Mouse (Mus musculus) hindbrain, postnatal 0 days (tissue): ENCODE measurements around the gene E2f8. TPM values are rescaled to one million over a fixed set of nuclear protein-coding genes. Genes with fewer than 3 reads are reported as not detected.
A peak's percentile ranks its signal among the peaks of the same experiment; 100 is the strongest.

Experiments used
- ATAC-seq: fragments of 200-750 bp; cut with Nextera tagmentation; 2 replicates; pipeline ENCODE4 v1.8.0; 2017; ENCODE audit warnings: mild to moderate bottlenecking, moderate TSS enrichment, moderate library complexity
- DNase-seq: peaks from one replicate; pipeline ENCODE4 v3.0.0-alpha.2; 2015; ENCODE audit warnings: low spot score
- H3K27ac ChIP-seq: fragments of 300-500 bp; sonication (generic); 2 replicates; pipeline ENCODE4 v1.5.1; 2014; ENCODE audit warnings: mild to moderate bottlenecking
- H3K27me3 ChIP-seq: fragments of 300-500 bp; sonication (generic); 2 replicates; pipeline ENCODE4 v1.6.1; 2014; ENCODE audit warnings: low read length, mixed read lengths; ENCODE audit not compliant: insufficient read depth
- H3K36me3 ChIP-seq: fragments of 300-500 bp; sonication (generic); 2 replicates; pipeline ENCODE4 v1.6.1; 2014; ENCODE audit warnings: low read length, mixed read lengths; ENCODE audit not compliant: insufficient read depth
- H3K4me1 ChIP-seq: fragments of 300-500 bp; sonication (generic); 2 replicates; pipeline ENCODE4 v1.6.1; 2014; ENCODE audit warnings: antibody characterized with exemption, low read length, mixed read lengths; ENCODE audit not compliant: insufficient read depth
- H3K4me2 ChIP-seq: fragments of 300-500 bp; sonication (generic); 2 replicates; pipeline ENCODE4 v1.6.1; 2014; ENCODE audit warnings: low read depth, mild to moderate bottlenecking, low read length, moderate library complexity, mixed read lengths
- H3K4me3 ChIP-seq: fragments of 300-500 bp; sonication (generic); 2 replicates; pipeline ENCODE4 v1.5.1; 2014; ENCODE audit warnings: low read length
- H3K9ac ChIP-seq: fragments of 300-500 bp; sonication (generic); replicated peaks from 2 replicates; pipeline ENCODE4 v1.6.1; 2014; ENCODE audit warnings: mild to moderate bottlenecking, low read length, moderate library complexity, mixed read lengths
- H3K9me3 ChIP-seq: fragments of 300-500 bp; sonication (generic); 2 replicates; pipeline ENCODE4 v1.6.1; 2016; ENCODE audit warnings: low read length, mixed read lengths
- CTCF ChIP-seq: IDR thresholded peaks from 2 replicates; pipeline ENCODE4 v1.5.1; 2016; ENCODE audit warnings: antibody characterized with exemption, control low read depth, low read depth
- WGBS: fragments of 180-500 bp; shearing (Covaris S2); extraction: QIAGEN DNeasy Blood & Tissue Kit; methylation state at CpG from one replicate; pipeline ENCODE4 v1.1.7; 2014; 5-methylcytosine and 5-hydroxymethylcytosine counted together
- polyA plus RNA-seq: library from polyadenylated mRNA; unstranded; fragments of >200 nt; fragmentation: Nextera tagmentation; extraction: Ambion mirVana; gene quantifications from 2 replicates; pipeline ENCODE4 v1.2.1, GENCODE M21; 2015
- total RNA-seq: library from RNA; depleted of rRNA; stranded (reverse); fragments of >200 nt; gene quantifications from 2 replicates; pipeline ENCODE4 v1.2.3, GENCODE M21; 2014

The E2f8 gene
- total and polyA plus RNA-seq, 2 experiments from 2014 or later, result 2.0 to 2.6 TPM

DNA sequence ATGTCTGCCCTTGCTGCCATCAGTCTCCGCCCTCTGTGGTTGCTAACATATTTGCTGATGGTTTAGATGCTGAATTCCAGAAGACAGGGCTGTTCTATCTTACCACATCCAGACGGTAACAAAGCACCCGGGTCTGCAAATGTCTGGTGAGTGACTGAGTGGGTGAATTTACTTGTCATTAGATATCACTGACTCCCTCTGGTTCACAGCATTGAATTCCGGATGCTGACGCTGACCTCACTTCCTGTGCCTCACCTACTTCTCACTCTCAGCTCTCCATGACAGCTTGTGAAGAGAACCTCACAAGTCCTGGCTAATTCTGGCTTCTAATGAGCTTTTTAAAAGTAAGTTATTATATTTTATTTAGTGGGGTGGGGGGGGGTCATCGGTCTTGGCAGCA, 44.4 kb downstream of the E2f8 start:
- ATAC-seq, result no peak
- H3K36me3 ChIP-seq, result no peaks in the 10 kb centered on the region
- WGBS, result 78% methylated on average over 6 of the region's 6 CpGs

DNA sequence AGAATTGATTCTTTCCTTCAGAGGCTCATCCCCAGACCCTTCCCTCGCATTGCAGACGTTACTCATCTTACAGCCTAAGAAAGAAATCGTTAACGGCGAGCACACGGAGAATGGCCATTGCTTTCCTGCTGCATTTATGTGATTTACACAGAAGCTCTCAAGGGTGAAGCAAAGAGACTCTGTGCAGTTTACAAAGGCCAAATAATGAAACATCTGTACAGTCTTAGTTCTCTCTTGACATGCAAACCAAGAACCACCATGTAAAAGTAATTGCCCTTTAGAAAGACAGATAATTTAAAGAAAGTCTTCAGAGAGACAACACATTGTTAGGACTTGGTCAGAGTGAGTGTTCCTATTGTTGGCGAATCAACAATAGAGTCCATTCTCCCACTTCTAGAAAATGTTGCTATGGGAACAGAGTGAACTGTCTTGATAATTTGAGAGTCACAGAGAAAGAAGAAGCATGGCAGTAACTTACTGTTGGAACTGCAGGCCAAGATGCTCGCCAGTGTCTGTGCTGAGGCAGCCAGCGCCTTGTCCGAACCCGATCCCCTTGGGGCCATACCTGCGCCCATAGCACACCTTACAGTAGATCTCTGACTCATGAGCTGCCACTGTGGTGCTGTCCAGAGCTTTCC, 46.3 kb downstream of the E2f8 start:
- WGBS, result 27% methylated on average over 12 of the region's 12 CpGs
- ATAC-seq, result peak; percentile 48
- Histone ChIP-seq H3K36me3 (no peaks in the 10 kb centered on the region), H3K4me3 (no peak overlapping the region), H3K27me3 (no peaks in the 10 kb centered on the region; the same call in 1 of the 2 replicates), H3K4me1 (peaks cover 15% of the 10 kb centered on the region), H3K9me3 (no peaks in the 10 kb centered on the region), H3K4me2 (no peak overlapping the region), H3K27ac (0 out of 2 replicates have a peak overlapping the region, but pooled peaks have one; percentile 11), H3K9ac (no peak overlapping the region)
- TF ChIP-seq CTCF, result no peak
- peak; percentile 44 for DNase-seq

More for the DNA sequence above, 44.4 kb downstream of the E2f8 start:
- Histone ChIP-seq H3K9ac (no peak overlapping the region), H3K4me2 (no peak overlapping the region), H3K27me3 (no peaks in the 10 kb centered on the region), H3K4me3 (no peak overlapping the region), H3K27ac (no peak overlapping the region), H3K9me3 (no peaks in the 10 kb centered on the region), H3K4me1 (peaks cover 15% of the 10 kb centered on the region)
- no peak for TF ChIP-seq CTCF
- DNase-seq, result no peak

GRCm38 (mm10) chr7:48834371-48834970, 46.9 kb downstream of the E2f8 start:
- 37% methylated on average over 4 of the region's 4 CpGs for WGBS
- peaks cover 15% of the 10 kb centered on the region for H3K4me1 ChIP-seq
- no peak for TF ChIP-seq CTCF
- DNase-seq (peak; percentile 18), ATAC-seq (peak; percentile 58)
- H3K4me2 ChIP-seq, result no peak overlapping the region
- no peaks in the 10 kb centered on the region for H3K9me3 ChIP-seq
- H3K27me3 ChIP-seq, result no peaks in the 10 kb centered on the region; the same call in 1 of the 2 replicates
- no peak overlapping the region for H3K4me3 ChIP-seq
- no peaks in the 10 kb centered on the region for H3K36me3 ChIP-seq
- no peak overlapping the region for H3K9ac ChIP-seq
- H3K27ac ChIP-seq, result 0 out of 2 replicates have a peak overlapping the region, but pooled peaks have one; percentile 11

DNA sequence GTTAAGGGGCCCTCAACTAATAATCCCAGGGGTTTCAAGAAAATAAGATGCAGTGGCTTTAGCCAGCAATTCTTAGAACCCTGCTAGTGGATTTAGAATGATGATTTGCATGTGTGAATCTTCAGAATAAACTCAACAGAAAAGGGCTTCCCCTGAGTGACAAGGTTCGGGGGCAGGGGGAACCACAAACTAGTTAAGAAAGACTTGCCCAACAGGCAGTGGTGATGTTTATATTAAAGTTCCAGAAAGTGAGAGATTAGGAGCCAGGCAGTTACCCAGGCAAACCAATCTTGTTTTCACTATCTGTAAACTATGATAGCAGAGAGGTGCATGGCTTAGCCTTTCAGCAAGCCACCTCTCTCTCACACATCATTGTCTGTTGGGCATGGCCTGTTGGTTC, 48.7 kb downstream of the E2f8 start:
- H3K9me3 ChIP-seq, result no peaks in the 10 kb centered on the region
- ATAC-seq, result no peak
- peaks cover 4% of the 10 kb centered on the region; the same call in 1 of the 2 replicates for H3K36me3 ChIP-seq
- H3K27me3 ChIP-seq, result no peaks in the 10 kb centered on the region; the same call in 1 of the 2 replicates
- no peak overlapping the region for H3K27ac ChIP-seq
- no peak overlapping the region for H3K4me3 ChIP-seq
- H3K4me2 ChIP-seq, result no peak overlapping the region
- DNase-seq, result no peak
- H3K9ac ChIP-seq, result no peak overlapping the region
- peaks cover 15% of the 10 kb centered on the region for H3K4me1 ChIP-seq
- WGBS, result 97% methylated on average over 1 of the region's 1 CpGs
- no peak for TF ChIP-seq CTCF

- Histone ChIP-seq H3K4me3 (no peak overlapping the region), H3K36me3 (peaks cover 25% of the 10 kb centered on the region), H3K4me2 (no peak overlapping the region), H3K9ac (no peak overlapping the region), H3K27me3 (no peaks in the 10 kb centered on the region; the same call in 1 of the 2 replicates), H3K9me3 (no peaks in the 10 kb centered on the region), H3K27ac (no peak overlapping the region), H3K4me1 (peaks cover 13% of the 10 kb centered on the region)
- DNase-seq (no peak), ATAC-seq (no peak)
- WGBS, result 55% methylated on average over 2 of the region's 2 CpGs
- no peak for TF ChIP-seq CTCF
Observed at GRCm38 (mm10) chr7:48830395-48830794, 51.0 kb downstream of the E2f8 start.

- 81% methylated on average over 5 of the region's 5 CpGs for WGBS
- H3K27me3 ChIP-seq, result no peaks in the 10 kb centered on the region; the same call in 1 of the 2 replicates
Observed at GRCm38 (mm10) chr7:48829177-48829910, 52.1 kb downstream of the E2f8 start.

More at GRCm38 (mm10) chr7:48829177-48829910, 52.1 kb downstream of the E2f8 start:
- Histone ChIP-seq H3K36me3 (peaks cover 28% of the 10 kb centered on the region), H3K4me1 (peaks cover 2% of the 10 kb centered on the region; the same call in 1 of the 2 replicates), H3K4me3 (no peak overlapping the region), H3K9me3 (no peaks in the 10 kb centered on the region), H3K4me2 (no peak overlapping the region), H3K9ac (no peak overlapping the region), H3K27ac (no peak overlapping the region)
- ATAC-seq (no peak), DNase-seq (no peak)
- no peak for TF ChIP-seq CTCF
